23 mouse cellular contexts compared by ENCODE assay signal in the genomic region with DNA sequence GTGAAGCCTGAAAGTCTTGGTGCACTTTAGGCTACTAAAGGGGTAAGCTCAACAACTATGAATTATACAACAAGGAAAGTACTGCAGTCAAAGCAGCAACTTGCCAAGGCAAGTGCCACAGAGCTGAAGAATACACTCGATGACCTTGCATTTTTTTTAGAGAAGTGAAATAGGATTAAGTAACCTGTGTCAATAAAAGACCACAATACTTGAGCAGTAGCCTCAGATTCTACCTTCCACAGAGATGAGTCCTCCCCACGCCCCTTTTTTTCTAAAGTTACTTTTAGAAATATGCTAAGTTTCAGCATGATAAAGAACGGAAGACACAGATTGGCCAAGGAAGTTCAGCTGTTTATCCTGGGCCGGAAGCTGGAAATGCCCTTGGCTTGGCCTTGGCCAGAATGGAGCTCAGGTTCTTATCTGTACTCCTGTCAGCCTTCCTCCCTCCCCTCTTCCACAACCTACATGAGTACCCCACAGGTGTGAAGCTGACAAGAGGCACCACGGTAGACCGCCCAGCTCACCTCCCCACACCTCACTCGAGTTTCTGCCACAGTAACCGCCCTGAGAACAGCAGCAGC. TPM values are rescaled to one million over a fixed set of nuclear protein-coding genes. Genes with fewer than 3 reads are reported as not detected.
A peak's percentile ranks its signal among the peaks of the same experiment; 100 is the strongest.
DNase-seq lines count a peak whose midpoint lies in the region; ATAC-seq and TF ChIP-seq lines count a peak whose summit lies in the region.
"Had no signal": no experiment of that assay in that cellular context is flagged by ENCODE, and none has a peak within 500 bp of the region (broad histone marks: within the 10 kb centered on the region; RNA-seq: fewer than 3 reads in every experiment).

No protein-coding gene starts in this region.

- no peak overlapping the region for H3K4me3 ChIP-seq in liver, postnatal 0 days (ENCODE audit: low read depth, low read length)
- H3K4me3 ChIP-seq: embryonic facial prominence, embryonic 13.5 days; kidney, embryonic 15.5 days; limb, embryonic 12.5 days; midbrain, embryonic 12.5 days; neural tube, embryonic 13.5 days had no signal

- no peak for TF ChIP-seq EP300 in liver, postnatal 0 days (IDR thresholded peaks at IDR 0.05; ENCODE audit: low read depth)

- DNase-seq in adrenal gland, adult (ENCODE audit: inconsistent age in 2 of 2, low spot score in 1 of 2) = peak; percentile 9 to 68
- no peak for DNase-seq in adrenal gland, adult 18-20 months (ENCODE audit: low spot score in 2 of 2)
- DNase-seq in liver, postnatal 0 days = no peak
- DNase-seq in liver = no peak
- no peak for DNase-seq in gastrocnemius, postnatal 14 days
- no peak for DNase-seq in kidney, adult 8-10 months
- no peak for DNase-seq in kidney, adult 11 months
- DNase-seq: cerebellum, adult 9-11 months; gastrocnemius, postnatal 25 days; heart, postnatal 14 days; right cerebral cortex, postnatal 14 days; spleen, adult 18-20 months; thymus, postnatal 36 days had no signal

- 53% methylated on average over 8 of the region's 8 CpGs for WGBS in liver, postnatal 0 days (ENCODE audit: insufficient replicate concordance)

- no peak overlapping the region for H3K27ac ChIP-seq in liver, postnatal 0 days (ENCODE audit: low read depth)
- H3K27ac ChIP-seq: embryonic facial prominence, embryonic 13.5 days; hindbrain, embryonic 14.5 days; kidney, embryonic 15.5 days; limb, embryonic 12.5 days; liver, embryonic 14.5 days; midbrain, embryonic 12.5 days; neural tube, embryonic 13.5 days had no signal

- intact Hi-C loops in gastrocnemius, postnatal 14 days (cut with DNase I; ENCODE audit: low total_unique reads) = no loop called here

- H3K4me2 ChIP-seq in liver, postnatal 0 days (ENCODE audit: low read depth, low read length) = no peak overlapping the region
- H3K4me2 ChIP-seq: embryonic facial prominence, embryonic 13.5 days; heart, embryonic 11.5 days; hindbrain, embryonic 14.5 days; kidney, embryonic 15.5 days; limb, embryonic 12.5 days; midbrain, embryonic 12.5 days; neural tube, embryonic 13.5 days had no signal

- peaks cover 20% of the 10 kb centered on the region for H3K4me1 ChIP-seq in liver, postnatal 0 days (ENCODE audit: insufficient read depth)
- H3K4me1 ChIP-seq: embryonic facial prominence, embryonic 13.5 days; kidney, embryonic 15.5 days; limb, embryonic 12.5 days; midbrain, embryonic 12.5 days; neural tube, embryonic 13.5 days had no signal

- no peaks in the 10 kb centered on the region for H3K9me3 ChIP-seq in liver, postnatal 0 days (ENCODE audit: low read length)
- H3K9me3 ChIP-seq: embryonic facial prominence, embryonic 13.5 days; kidney, embryonic 15.5 days; limb, embryonic 12.5 days; midbrain, embryonic 12.5 days; neural tube, embryonic 13.5 days had no signal

- no peaks in the 10 kb centered on the region; the same call in none of the 2 replicates for H3K36me3 ChIP-seq in liver, postnatal 0 days (replicated peaks; ENCODE audit: insufficient read depth, low read length)
- H3K36me3 ChIP-seq: embryonic facial prominence, embryonic 13.5 days; kidney, embryonic 15.5 days; limb, embryonic 12.5 days; midbrain, embryonic 12.5 days; neural tube, embryonic 13.5 days had no signal

- no peak overlapping the region for H3K9ac ChIP-seq in liver, postnatal 0 days (replicated peaks)
- H3K9ac ChIP-seq: embryonic facial prominence, embryonic 13.5 days; hindbrain, embryonic 14.5 days; kidney, embryonic 15.5 days; limb, embryonic 12.5 days; liver, embryonic 14.5 days; midbrain, embryonic 12.5 days; neural tube, embryonic 13.5 days had no signal

- H3K27me3 ChIP-seq in liver, postnatal 0 days (ENCODE audit: insufficient read depth, low read length) = no peaks in the 10 kb centered on the region
- H3K27me3 ChIP-seq: embryonic facial prominence, embryonic 13.5 days; kidney, embryonic 15.5 days; limb, embryonic 12.5 days; midbrain, embryonic 12.5 days; neural tube, embryonic 13.5 days had no signal

- TF ChIP-seq CTCF in liver, postnatal 0 days (IDR thresholded peaks at IDR 0.05; ENCODE audit: low read depth) = no peak

- ATAC-seq in liver, postnatal 0 days = 0 out of 2 replicates have a peak, but pooled peaks have one; percentile 31
- ATAC-seq in hematopoietic stem cell, adult 5-6 weeks (replicated peaks in 1 of 2; ENCODE audit: insufficient read depth in 1 of 2, low FRiP score in 2 of 2, low TSS enrichment in 1 of 2, low read depth in 1 of 2, poor library complexity in 2 of 2, severe bottlenecking in 2 of 2) = peak; percentile 94 to 95
- ATAC-seq: forebrain, embryonic 14.5 days had no signal

RNA-seq across cellular contexts. Expression of a gene that starts 11.1 kb away (rescaled TPM):
- total RNA-seq in adrenal gland, adult 18-20 months (2021) = 10 to 100 TPM in 1 of 2 experiments, 1 to 10 TPM in 1; 4.9 to 13.8 TPM
- 7.4 and 8.0 TPM in 2 replicates for polyA plus RNA-seq in liver, postnatal 0 days (2015; fragmentation: Nextera tagmentation; extraction: Ambion mirVana)
- total RNA-seq in hematopoietic stem cell, adult 5-6 weeks (2017) = 18.5 and 18.7 TPM in 2 replicates
- 1 to 10 TPM; 2.1 TPM for total RNA-seq in gastrocnemius, postnatal 14 days (2021)

Comparison
In these comparisons a context has a peak if more than half of its experiments do, and no peak if none do; other contexts are left out.
1. DNase-seq: peak in adrenal gland, adult (2 of 2); none in adrenal gland, adult 18-20 months (0 of 2), liver, postnatal 0 days (single experiment), liver (single experiment), gastrocnemius, postnatal 14 days (single experiment), kidney, adult 8-10 months (0 of 2) and kidney, adult 11 months (single experiment).